Mouse (Mus musculus) embryonic facial prominence, embryonic 14.5 days (tissue): ENCODE measurements around the gene Sorcs2. TPM values are rescaled to one million over a fixed set of nuclear protein-coding genes. Genes with fewer than 3 reads are reported as not detected.

ENCODE experiments used
- ATAC-seq: fragments of 200-750 bp; cut with Nextera tagmentation; 2 replicates; pipeline ENCODE4 v1.8.0; 2017; ENCODE audit warnings: low read depth, moderate number of reproducible peaks, moderate TSS enrichment
- DNase-seq: peaks from one replicate; pipeline ENCODE4 v3.0.0-alpha.2; 2015; ENCODE audit warnings: low spot score
- H3K27ac ChIP-seq: fragments of 300-500 bp; sonication (generic); replicated peaks from 2 replicates; pipeline ENCODE4 v1.5.1; 2014; ENCODE audit warnings: low read depth, mild to moderate bottlenecking, low read length, moderate library complexity
- H3K27me3 ChIP-seq: fragments of 300-500 bp; sonication (generic); replicated peaks from 2 replicates; pipeline ENCODE4 v1.6.1; 2014; ENCODE audit warnings: low read length; ENCODE audit not compliant: control insufficient read depth, insufficient read depth
- H3K36me3 ChIP-seq: fragments of 300-500 bp; sonication (generic); 2 replicates; pipeline ENCODE4 v1.6.1; 2014; ENCODE audit warnings: low read length, mixed read lengths; ENCODE audit not compliant: control insufficient read depth, insufficient read depth
- H3K4me1 ChIP-seq: fragments of 300-500 bp; sonication (generic); 2 replicates; pipeline ENCODE4 v1.6.1; 2014; ENCODE audit warnings: antibody characterized with exemption, low read length; ENCODE audit not compliant: control insufficient read depth, insufficient read depth
- H3K4me2 ChIP-seq: fragments of 300-500 bp; sonication (generic); 2 replicates; pipeline ENCODE4 v1.6.1; 2014; ENCODE audit warnings: low read depth, mild to moderate bottlenecking, low read length, moderate library complexity, mixed read lengths
- H3K4me3 ChIP-seq: fragments of 300-500 bp; sonication (generic); 2 replicates; pipeline ENCODE4 v1.5.1; 2014; ENCODE audit warnings: low read depth, mild to moderate bottlenecking, low read length
- H3K9ac ChIP-seq: fragments of 300-500 bp; sonication (generic); 2 replicates; pipeline ENCODE4 v1.6.1; 2014; ENCODE audit warnings: low read depth, mild to moderate bottlenecking, low read length, moderate library complexity, mixed read lengths
- H3K9me3 ChIP-seq: fragments of 300-500 bp; sonication (generic); 2 replicates; pipeline ENCODE4 v1.6.1; 2016; ENCODE audit warnings: low read length; ENCODE audit not compliant: control insufficient read depth
- WGBS: fragments of 180-500 bp; shearing (Covaris S2); extraction: QIAGEN DNeasy Blood & Tissue Kit; methylation state at CpG from one replicate; pipeline ENCODE4 v1.1.7; 2014; 5-methylcytosine and 5-hydroxymethylcytosine counted together
- polyA plus RNA-seq: library from polyadenylated mRNA; unstranded; fragments of >200 nt; fragmentation: Nextera tagmentation; extraction: Ambion mirVana; gene quantifications from 2 replicates; pipeline ENCODE4 v1.2.1, GENCODE M21; 2014

Gene Sorcs2
- polyA plus RNA-seq, 1 experiment from 2014 or later = 21.6 TPM

GRCm38 (mm10) chr5:35981341-35981740 lies 416.6 kb downstream of the Sorcs2 start:
- no peak overlapping the region for H3K4me3 ChIP-seq
- H3K9me3 ChIP-seq = no peaks in the 10 kb centered on the region
- no peak overlapping the region for H3K4me2 ChIP-seq
- no peaks in the 10 kb centered on the region for H3K27me3 ChIP-seq
- WGBS = 74% methylated on average over 5 of the region's 5 CpGs
- no peak overlapping the region for H3K9ac ChIP-seq
- peaks cover 15% of the 10 kb centered on the region; the same call in 1 of the 2 replicates for H3K4me1 ChIP-seq
- DNase-seq (peak; percentile 41), ATAC-seq (no peak)
- H3K27ac ChIP-seq = 0 out of 2 replicates have a peak overlapping the region, but pooled peaks have one; percentile 35
- H3K36me3 ChIP-seq = peaks cover 72% of the 10 kb centered on the region

GRCm38 (mm10) chr5:35980542-35980941 lies 417.4 kb downstream of the Sorcs2 start:
- Histone ChIP-seq H3K9ac (no peak overlapping the region), H3K27me3 (no peaks in the 10 kb centered on the region), H3K4me2 (no peak overlapping the region), H3K27ac (peak overlapping the region; percentile 34), H3K4me1 (peaks cover 15% of the 10 kb centered on the region; the same call in 1 of the 2 replicates), H3K9me3 (no peaks in the 10 kb centered on the region), H3K4me3 (no peak overlapping the region), H3K36me3 (peaks cover 72% of the 10 kb centered on the region)
- WGBS = 37% methylated on average over 5 of the region's 5 CpGs
- ATAC-seq (no peak), DNase-seq (peak; percentile 60)

GRCm38 (mm10) chr5:35975681-35976080 lies 422.3 kb downstream of the Sorcs2 start:
- Histone ChIP-seq H3K4me1 (peaks cover 20% of the 10 kb centered on the region), H3K27ac (no peak overlapping the region), H3K9me3 (no peaks in the 10 kb centered on the region), H3K27me3 (no peaks in the 10 kb centered on the region), H3K36me3 (peaks cover 52% of the 10 kb centered on the region), H3K4me3 (no peak overlapping the region), H3K9ac (no peak overlapping the region), H3K4me2 (no peak overlapping the region)
- 0 out of 2 replicates have a peak, but pooled peaks have one; percentile 54 for ATAC-seq
- DNase-seq = peak; percentile 77
- WGBS = 10% methylated on average over 5 of the region's 5 CpGs

GRCm38 (mm10) chr5:35974265-35974664 lies 423.7 kb downstream of the Sorcs2 start:
- DNase-seq (no peak), ATAC-seq (no peak)
- 81% methylated on average over 15 of the region's 15 CpGs for WGBS
- Histone ChIP-seq H3K4me3 (no peak overlapping the region), H3K4me1 (peaks cover 11% of the 10 kb centered on the region), H3K27me3 (no peaks in the 10 kb centered on the region), H3K4me2 (0 out of 2 replicates have a peak overlapping the region, but pooled peaks have one; percentile 7), H3K9me3 (no peaks in the 10 kb centered on the region), H3K27ac (peak overlapping the region; percentile 79), H3K9ac (no peak overlapping the region), H3K36me3 (peaks cover 60% of the 10 kb centered on the region)

GRCm38 (mm10) chr5:35973800-35974199 lies 424.1 kb downstream of the Sorcs2 start:
- DNase-seq (peak; percentile 96), ATAC-seq (peak; percentile 74)
- Histone ChIP-seq H3K27ac (peak overlapping the region; percentile 79), H3K36me3 (peaks cover 60% of the 10 kb centered on the region), H3K27me3 (no peaks in the 10 kb centered on the region), H3K4me2 (0 out of 2 replicates have a peak overlapping the region, but pooled peaks have one; percentile 7), H3K4me3 (no peak overlapping the region), H3K9me3 (no peaks in the 10 kb centered on the region), H3K4me1 (peaks cover 11% of the 10 kb centered on the region), H3K9ac (no peak overlapping the region)
- 40% methylated on average over 12 of the region's 12 CpGs for WGBS

- Histone ChIP-seq H3K9me3 (no peaks in the 10 kb centered on the region), H3K4me1 (peaks cover 11% of the 10 kb centered on the region), H3K4me3 (no peak overlapping the region), H3K9ac (no peak overlapping the region), H3K36me3 (peaks cover 60% of the 10 kb centered on the region), H3K27me3 (no peaks in the 10 kb centered on the region), H3K27ac (peak overlapping the region; percentile 79; the same call in 1 of the 2 replicates), H3K4me2 (no peak overlapping the region)
- 50% methylated on average over 7 of the region's 7 CpGs for WGBS
- no peak for ATAC-seq
- DNase-seq = no peak
Measured at GRCm38 (mm10) chr5:35972739-35973138, 425.2 kb downstream of the Sorcs2 start.

GRCm38 (mm10) chr5:35971841-35972578 lies 425.9 kb downstream of the Sorcs2 start:
- no peaks in the 10 kb centered on the region for H3K27me3 ChIP-seq
- peaks cover 60% of the 10 kb centered on the region for H3K36me3 ChIP-seq
- DNase-seq (peak; percentile 87), ATAC-seq (no peak)
- H3K9me3 ChIP-seq = no peaks in the 10 kb centered on the region
- no peak overlapping the region for H3K9ac ChIP-seq
- no peak overlapping the region for H3K4me3 ChIP-seq
- H3K4me1 ChIP-seq = peaks cover 11% of the 10 kb centered on the region
- 0 out of 2 replicates have a peak overlapping the region, but pooled peaks have one; percentile 19 for H3K27ac ChIP-seq
- H3K4me2 ChIP-seq = no peak overlapping the region
- WGBS = 45% methylated on average over 10 of the region's 10 CpGs

GRCm38 (mm10) chr5:35970380-35971105 lies 427.4 kb downstream of the Sorcs2 start:
- Histone ChIP-seq H3K9me3 (no peaks in the 10 kb centered on the region), H3K4me1 (peaks cover 11% of the 10 kb centered on the region), H3K4me3 (no peak overlapping the region), H3K4me2 (no peak overlapping the region), H3K36me3 (peaks cover 63% of the 10 kb centered on the region), H3K27me3 (no peaks in the 10 kb centered on the region), H3K9ac (no peak overlapping the region), H3K27ac (peak overlapping the region; percentile 55)
- peak; percentile 48; the same call in 1 of the 2 replicates for ATAC-seq
- WGBS = 48% methylated on average over 12 of the region's 12 CpGs
- peak; percentile 77 for DNase-seq
